Mouse (Mus musculus) embryonic facial prominence, embryonic 12.5 days (tissue): Measurements from ENCODE around the gene Ces1e. TPM values are rescaled to one million over a fixed set of nuclear protein-coding genes. Genes with fewer than 3 reads are reported as not detected.

Experiments
- ATAC-seq: fragments of 200-750 bp; cut with Nextera tagmentation; 2 replicates; pipeline ENCODE4 v1.8.0; 2017; ENCODE audit not compliant: insufficient number of reproducible peaks, insufficient read depth, low FRiP score, low TSS enrichment
- H3K27ac ChIP-seq: fragments of 300-500 bp; sonication (generic); 2 replicates; pipeline ENCODE4 v1.5.1; 2016; ENCODE audit warnings: mild to moderate bottlenecking
- H3K27me3 ChIP-seq: fragments of 300-500 bp; sonication (generic); 2 replicates; pipeline ENCODE4 v1.6.1; 2016; ENCODE audit warnings: mild to moderate bottlenecking, moderate library complexity
- H3K36me3 ChIP-seq: fragments of 300-500 bp; sonication (generic); 2 replicates; pipeline ENCODE4 v1.6.1; 2016; ENCODE audit warnings: mild to moderate bottlenecking
- H3K4me1 ChIP-seq: fragments of 300-500 bp; sonication (generic); 2 replicates; pipeline ENCODE4 v1.6.1; 2016
- H3K4me2 ChIP-seq: fragments of 300-500 bp; sonication (generic); replicated peaks from 2 replicates; pipeline ENCODE4 v1.6.1; 2016; ENCODE audit warnings: mild to moderate bottlenecking, moderate library complexity
- H3K4me3 ChIP-seq: fragments of 300-500 bp; sonication (generic); 2 replicates; pipeline ENCODE4 v1.5.1; 2016; ENCODE audit warnings: mild to moderate bottlenecking
- H3K9ac ChIP-seq: fragments of 300-500 bp; sonication (generic); 2 replicates; pipeline ENCODE4 v1.6.1; 2016; ENCODE audit warnings: mild to moderate bottlenecking, moderate library complexity
- H3K9me3 ChIP-seq: fragments of 300-500 bp; sonication (generic); 2 replicates; pipeline ENCODE4 v1.6.1; 2016; ENCODE audit warnings: mild to moderate bottlenecking, moderate library complexity
- whole genome bisulfite sequencing: fragments of 180-500 bp; shearing (Covaris S2); methylation state at CpG from one replicate; pipeline ENCODE4 v1.1.7; 2016; 5-methylcytosine and 5-hydroxymethylcytosine counted together
- polyA plus RNA-seq: library from polyadenylated mRNA; unstranded; fragments of >200 nt; fragmentation: Nextera tagmentation; extraction: Ambion mirVana; gene quantifications from 2 replicates; pipeline ENCODE4 v1.2.1, GENCODE M21; 2016

Ces1e gene
- polyA plus RNA-seq, 1 experiment from 2014 or later = not detected

DNA sequence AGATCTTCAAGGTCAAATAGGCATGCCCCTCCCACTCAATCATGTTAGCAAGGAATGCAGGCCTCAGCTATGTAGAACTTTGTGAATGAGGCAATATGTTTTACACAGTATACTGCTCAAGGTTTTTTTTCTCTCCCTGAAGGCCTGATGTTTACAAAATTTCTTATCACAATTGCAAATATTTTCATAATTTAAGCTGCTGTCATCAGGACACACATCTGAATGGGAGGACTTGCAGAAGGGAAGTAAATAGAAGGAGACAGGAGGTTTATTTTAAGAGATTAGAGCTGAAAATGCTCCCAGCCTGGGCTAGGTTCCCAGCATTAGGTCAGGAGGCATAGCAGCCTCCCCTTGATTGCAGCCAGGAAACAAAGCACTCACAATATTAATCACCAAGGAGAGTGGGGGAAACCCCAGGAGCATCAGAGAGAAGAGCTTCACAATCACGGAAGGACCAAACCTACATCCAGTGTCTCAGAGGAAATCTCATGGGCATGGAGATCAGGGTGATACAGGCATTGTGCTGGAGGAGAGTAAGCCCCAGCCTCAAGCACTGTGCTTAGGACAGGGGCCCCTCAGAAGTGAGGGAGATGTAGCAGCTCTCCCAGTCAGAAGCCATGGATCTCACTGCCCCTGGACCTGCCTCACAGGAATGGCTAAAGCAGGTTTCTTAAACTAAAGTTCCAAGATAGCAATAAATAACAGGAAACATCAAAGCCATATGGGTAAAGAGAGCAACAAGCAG, 57.4 kb downstream of the Ces1e start:
- no peak for ATAC-seq
- no peaks in the 10 kb centered on the region for H3K27me3 ChIP-seq
- H3K4me1 ChIP-seq = no peaks in the 10 kb centered on the region
- no peak overlapping the region for H3K4me3 ChIP-seq
- H3K4me2 ChIP-seq = no peak overlapping the region
- H3K9ac ChIP-seq = no peak overlapping the region
- no peaks in the 10 kb centered on the region for H3K36me3 ChIP-seq
- no peaks in the 10 kb centered on the region for H3K9me3 ChIP-seq
- WGBS = 57% methylated on average over 1 of the region's 1 CpGs
- no peak overlapping the region for H3K27ac ChIP-seq

DNA sequence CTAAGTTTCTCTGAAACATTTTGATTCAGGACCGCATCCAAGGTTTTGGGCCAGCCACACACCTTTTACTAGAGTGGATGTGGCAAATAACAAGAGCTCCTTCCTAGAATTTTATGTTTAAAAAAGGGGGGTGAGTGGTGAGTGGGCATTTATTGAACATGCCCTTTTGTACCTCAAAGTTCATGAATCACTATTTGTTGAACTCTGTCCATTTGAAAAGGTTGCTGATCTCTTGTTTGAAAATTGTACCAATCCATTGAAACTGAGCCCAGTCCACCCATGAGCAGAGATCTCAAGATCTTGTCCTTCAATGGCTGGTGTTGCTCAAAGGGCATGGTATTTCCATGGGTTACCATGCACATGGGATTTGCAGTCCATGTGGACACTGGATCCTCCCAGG, 66.1 kb downstream of the Ces1e start:
- Histone ChIP-seq H3K9ac (no peak overlapping the region), H3K4me3 (no peak overlapping the region), H3K36me3 (no peaks in the 10 kb centered on the region), H3K27me3 (no peaks in the 10 kb centered on the region), H3K4me2 (no peak overlapping the region), H3K27ac (no peak overlapping the region), H3K9me3 (no peaks in the 10 kb centered on the region), H3K4me1 (no peaks in the 10 kb centered on the region)
- ATAC-seq = no peak
- 86% methylated on average over 1 of the region's 1 CpGs for WGBS

DNA sequence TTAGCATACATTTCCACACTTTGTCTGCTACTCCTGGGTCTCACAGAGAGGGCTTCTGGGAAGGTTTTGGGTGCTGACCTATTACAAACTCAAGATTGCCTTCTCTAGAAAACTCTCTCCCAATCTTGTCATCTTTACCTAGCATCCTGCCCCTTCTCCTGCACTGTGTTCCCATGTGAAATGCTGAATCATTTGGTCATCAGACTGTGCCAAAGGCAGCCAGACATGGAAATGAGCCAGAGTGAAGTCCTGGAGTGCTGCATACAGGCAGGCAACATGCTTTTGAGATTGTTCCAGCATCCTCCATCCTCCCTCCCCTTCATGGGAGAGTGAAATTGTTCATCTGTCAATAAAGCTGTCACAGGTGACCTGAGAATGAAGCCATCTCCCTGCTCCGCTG, 78.0 kb downstream of the Ces1e start:
- no peak overlapping the region for H3K4me2 ChIP-seq
- no peaks in the 10 kb centered on the region for H3K9me3 ChIP-seq
- no peak overlapping the region for H3K9ac ChIP-seq
- no peaks in the 10 kb centered on the region for H3K36me3 ChIP-seq
- no peak overlapping the region for H3K4me3 ChIP-seq
- no peaks in the 10 kb centered on the region for H3K27me3 ChIP-seq
- no peak for ATAC-seq
- H3K4me1 ChIP-seq = no peaks in the 10 kb centered on the region
- WGBS = 88% methylated on average over 1 of the region's 1 CpGs
- H3K27ac ChIP-seq = no peak overlapping the region

Other genes starting within 250 kb of the Ces1e start
- not detected in 2 replicates for gene Ces1a, start 181.4 kb downstream of the Ces1e start, polyA plus RNA-seq
- not detected in 2 replicates for gene Ces1b, start 149.6 kb downstream of the Ces1e start, polyA plus RNA-seq
- not detected in 2 replicates for gene Ces1c, start 98.3 kb downstream of the Ces1e start, polyA plus RNA-seq
- gene Ces1d, start 31.8 kb downstream of the Ces1e start, polyA plus RNA-seq = 1.3 and 2.0 TPM in 2 replicates
- gene Ces1f, start 50.1 kb upstream of the Ces1e start, polyA plus RNA-seq = not detected in 2 replicates
- gene Ces1g, start 107.7 kb upstream of the Ces1e start, polyA plus RNA-seq = not detected in 2 replicates
- gene Ces1h, start 150.1 kb upstream of the Ces1e start, polyA plus RNA-seq = not detected in 2 replicates